Mouse (Mus musculus) megakaryocyte progenitor cell, adult 5-6 weeks (primary cell): Measurements from ENCODE around the gene Ccdc7a. TPM values are rescaled to one million over a fixed set of nuclear protein-coding genes. Genes with fewer than 3 reads are reported as not detected.
A peak's percentile ranks its signal among the peaks of the same experiment; 100 is the strongest.

Source experiments
- ATAC-seq: replicated peaks from 2 replicates; pipeline ENCODE4 v1.8.0; 2016; ENCODE audit warnings: mild to moderate bottlenecking, moderate TSS enrichment, inconsistent platforms; ENCODE audit not compliant: poor library complexity
- total RNA-seq, 2 experiments: library from RNA; stranded (forward) in 1 of 2; stranded (reverse) in 1 of 2; fragments of 157-497, 149-512 nt in 1 of 2; fragments of 200-1000 nt in 1 of 2; gene quantifications; 2 replicates each; pipeline versions ENCODE4 v1.2.3 to v1.2.4; 2015 to 2017

Ccdc7a gene
- total RNA-seq, 2 experiments from 2014 or later = not detected

GRCm38 (mm10) chr8:128686429-128686990 lies 378.8 kb downstream of the Ccdc7a start:
- peak; percentile 2; the same call in 1 of the 2 replicates for ATAC-seq

GRCm38 (mm10) chr8:128685507-128686428 lies 379.5 kb downstream of the Ccdc7a start, which contains the start of gene Itgb1:
Gene Itgb1, plus strand, starts transcription at chr8:128685654.
- peak; percentile 63 for ATAC-seq

GRCm38 (mm10) chr8:128684609-128685506 lies 380.5 kb downstream of the Ccdc7a start:
- no peak for ATAC-seq

Other genes with a start within 250 kb of the Ccdc7a start
- not detected in 2 replicates for gene Ccdc7b, start 1.6 kb upstream of the Ccdc7a start, total RNA-seq (2015)
- gene Ccdc7b, start 1.6 kb upstream of the Ccdc7a start, total RNA-seq (2017) = not detected in 2 replicates
- not detected in 2 replicates for gene Gm10999, start 66.1 kb upstream of the Ccdc7a start, total RNA-seq (2015)
- not detected in 2 replicates for gene Gm10999, start 66.1 kb upstream of the Ccdc7a start, total RNA-seq (2017)
- 11.2 and 15.6 TPM in 2 replicates for gene 2610044O15Rik8, start 168.9 kb upstream of the Ccdc7a start, total RNA-seq (2015)
- gene 2610044O15Rik8, start 168.9 kb upstream of the Ccdc7a start, total RNA-seq (2017) = 27.3 and 30.7 TPM in 2 replicates